ENCODE assay signal across 13 mouse cellular contexts in genomic region chr9:58440614-58441013, GRCm38 (mm10). TPM values are rescaled to one million over a fixed set of nuclear protein-coding genes. Genes with fewer than 3 reads are reported as not detected.
DNase-seq lines count a peak whose midpoint lies in the region; ATAC-seq lines count a peak whose summit lies in the region.
"Had no signal": no experiment of that assay in that cellular context is flagged by ENCODE, and none has a peak within 500 bp of the region (broad histone marks: within the 10 kb centered on the region; RNA-seq: fewer than 3 reads in every experiment).

No protein-coding gene starts in this region.

- 0 out of 2 replicates have a peak overlapping the region, but pooled peaks have one; percentile 13 for H3K27ac ChIP-seq in hindbrain, embryonic 13.5 days
- H3K27ac ChIP-seq in hindbrain, embryonic 12.5 days, result no peak overlapping the region
- H3K27ac ChIP-seq in embryonic facial prominence, embryonic 10.5 days (replicated peaks), result no peak overlapping the region
- H3K27ac ChIP-seq: embryonic facial prominence, embryonic 13.5 days; intestine, embryonic 15.5 days; lung, embryonic 15.5 days; midbrain, embryonic 12.5 days had no signal

- ATAC-seq in hindbrain, embryonic 13.5 days (ENCODE audit: low FRiP score), result no peak
- ATAC-seq in hindbrain, embryonic 12.5 days (ENCODE audit: low FRiP score), result no peak
- ATAC-seq in cerebellum, adult (ENCODE audit: insufficient number of reproducible peaks, low FRiP score, low TSS enrichment), result peak; percentile 57; the same call in 1 of the 2 replicates
- ATAC-seq: intestine, embryonic 15.5 days had no signal

- DNase-seq in cerebellum, adult 9-10 months, result peak; percentile 68
- peak; percentile 27 to 31 for DNase-seq in heart, postnatal 36 days
- no peak for DNase-seq in embryonic facial prominence, embryonic 10.5 days (ENCODE audit: low spot score)
- no peak for DNase-seq in spleen, postnatal 4 days (ENCODE audit: low spot score in 2 of 2)
- DNase-seq: right cerebral cortex, postnatal 25 days had no signal

- no peak overlapping the region for H3K9ac ChIP-seq in hindbrain, embryonic 13.5 days
- H3K9ac ChIP-seq in hindbrain, embryonic 12.5 days, result no peak overlapping the region
- H3K9ac ChIP-seq: embryonic facial prominence, embryonic 13.5 days; intestine, embryonic 15.5 days; lung, embryonic 15.5 days; midbrain, embryonic 12.5 days had no signal

- intact Hi-C loops in heart, postnatal 36 days (cut with DNase I), result no loop called here

- no peaks in the 10 kb centered on the region for H3K36me3 ChIP-seq in hindbrain, embryonic 13.5 days
- no peaks in the 10 kb centered on the region for H3K36me3 ChIP-seq in hindbrain, embryonic 12.5 days
- no peaks in the 10 kb centered on the region for H3K36me3 ChIP-seq in embryonic facial prominence, embryonic 10.5 days (replicated peaks)
- H3K36me3 ChIP-seq: embryonic facial prominence, embryonic 13.5 days; G1E; intestine, embryonic 15.5 days; lung, embryonic 15.5 days; midbrain, embryonic 12.5 days had no signal

- peaks cover 71% of the 10 kb centered on the region for H3K4me1 ChIP-seq in hindbrain, embryonic 13.5 days (replicated peaks)
- peaks cover 38% of the 10 kb centered on the region for H3K4me1 ChIP-seq in hindbrain, embryonic 12.5 days
- H3K4me1 ChIP-seq in embryonic facial prominence, embryonic 10.5 days, result peaks cover 61% of the 10 kb centered on the region

- no peaks in the 10 kb centered on the region for H3K9me3 ChIP-seq in hindbrain, embryonic 13.5 days
- H3K9me3 ChIP-seq in hindbrain, embryonic 12.5 days (replicated peaks), result no peaks in the 10 kb centered on the region
- no peaks in the 10 kb centered on the region for H3K9me3 ChIP-seq in embryonic facial prominence, embryonic 10.5 days
- H3K9me3 ChIP-seq: embryonic facial prominence, embryonic 13.5 days; G1E; intestine, embryonic 15.5 days; lung, embryonic 15.5 days; midbrain, embryonic 12.5 days had no signal

- no peak overlapping the region for H3K4me2 ChIP-seq in hindbrain, embryonic 13.5 days
- H3K4me2 ChIP-seq in hindbrain, embryonic 12.5 days (replicated peaks), result no peak overlapping the region
- H3K4me2 ChIP-seq: embryonic facial prominence, embryonic 13.5 days; intestine, embryonic 15.5 days; lung, embryonic 15.5 days; midbrain, embryonic 12.5 days had no signal

- no peaks in the 10 kb centered on the region for H3K27me3 ChIP-seq in hindbrain, embryonic 13.5 days
- H3K27me3 ChIP-seq in hindbrain, embryonic 12.5 days, result no peaks in the 10 kb centered on the region
- H3K27me3 ChIP-seq in embryonic facial prominence, embryonic 10.5 days (replicated peaks; ENCODE audit: low read depth, poor library complexity, severe bottlenecking), result 0 out of 2 replicates have a peak, but pooled peaks cover 4% of the 10 kb centered on the region
- H3K27me3 ChIP-seq: embryonic facial prominence, embryonic 13.5 days; intestine, embryonic 15.5 days; lung, embryonic 15.5 days had no signal

- no peak overlapping the region for H3K4me3 ChIP-seq in hindbrain, embryonic 13.5 days
- H3K4me3 ChIP-seq in hindbrain, embryonic 12.5 days, result no peak overlapping the region
- no peak overlapping the region for H3K4me3 ChIP-seq in embryonic facial prominence, embryonic 10.5 days
- H3K4me3 ChIP-seq: embryonic facial prominence, embryonic 13.5 days; intestine, embryonic 15.5 days; lung, embryonic 15.5 days; midbrain, embryonic 12.5 days had no signal

RNA-seq across cellular contexts. Expression of gene Insyn1, which starts 47.8 kb away (rescaled TPM):
- 5.0 and 6.8 TPM in 2 replicates for polyA plus RNA-seq in hindbrain, embryonic 13.5 days (2015; fragmentation: Nextera tagmentation; extraction: Ambion mirVana)
- polyA plus RNA-seq in hindbrain, embryonic 12.5 days (2016; fragmentation: Nextera tagmentation; extraction: Ambion mirVana), result 5.2 and 5.6 TPM in 2 replicates
- total RNA-seq in heart, postnatal 36 days (2021), result 10 to 100 TPM; 15.0 to 19.2 TPM
- 0.85 and 1.1 TPM in 2 replicates for polyA plus RNA-seq in embryonic facial prominence, embryonic 10.5 days (2016; fragmentation: Nextera tagmentation; extraction: Ambion mirVana)
- polyA plus RNA-seq: G1E had no signal

Comparison
In these comparisons a context has a peak if more than half of its experiments do, and no peak if none do; other contexts are left out.
1. DNase-seq: peak in cerebellum, adult 9-10 months (single experiment) and heart, postnatal 36 days (2 of 2); none in embryonic facial prominence, embryonic 10.5 days (single experiment) and spleen, postnatal 4 days (0 of 2).